8 mouse cellular contexts compared by ENCODE assay signal in the genomic region with DNA sequence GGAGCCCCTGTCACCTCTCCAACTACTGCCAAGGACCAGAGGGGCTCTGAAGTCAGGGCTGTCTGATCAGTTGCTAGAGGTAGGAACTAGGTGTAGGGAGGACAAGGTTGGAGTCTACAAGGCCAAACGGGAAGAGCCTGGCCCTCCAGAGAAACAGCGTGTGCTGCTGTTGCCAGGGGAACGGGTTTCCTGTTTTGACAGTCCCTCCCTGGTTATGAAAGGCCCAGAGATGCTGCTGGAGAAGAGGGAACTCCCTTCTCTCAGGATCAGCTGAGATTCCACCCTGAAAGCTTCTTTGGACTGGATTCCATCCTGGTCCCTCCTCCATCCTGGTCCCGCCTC. TPM values are rescaled to one million over a fixed set of nuclear protein-coding genes. Genes with fewer than 3 reads are reported as not detected.
A peak's percentile ranks its signal among the peaks of the same experiment; 100 is the strongest.
DNase-seq lines count a peak whose midpoint lies in the region; ATAC-seq lines count a peak whose summit lies in the region.

No protein-coding gene starts in this region.

- H3K9me3 ChIP-seq in forebrain, embryonic 12.5 days: no peaks in the 10 kb centered on the region
- no peaks in the 10 kb centered on the region for H3K9me3 ChIP-seq in forebrain, embryonic 15.5 days
- H3K9me3 ChIP-seq in heart, embryonic 10.5 days: no peaks in the 10 kb centered on the region
- no peaks in the 10 kb centered on the region for H3K9me3 ChIP-seq in neural tube, embryonic 15.5 days (replicated peaks)

- ATAC-seq in forebrain, embryonic 12.5 days (ENCODE audit: low FRiP score): no peak
- ATAC-seq in forebrain, embryonic 15.5 days (replicated peaks): no peak
- no peak for ATAC-seq in neural tube, embryonic 15.5 days (ENCODE audit: low FRiP score)

- no peak overlapping the region for H3K4me3 ChIP-seq in forebrain, embryonic 12.5 days (replicated peaks)
- no peak overlapping the region for H3K4me3 ChIP-seq in forebrain, embryonic 15.5 days
- no peak overlapping the region for H3K4me3 ChIP-seq in brown adipose tissue, adult 24 weeks (ENCODE audit: insufficient read depth, low read depth, low read length)
- no peak overlapping the region for H3K4me3 ChIP-seq in heart, embryonic 10.5 days
- H3K4me3 ChIP-seq in neural tube, embryonic 15.5 days (replicated peaks): no peak overlapping the region

- WGBS in forebrain, embryonic 12.5 days: 80% methylated on average over 4 of the region's 4 CpGs
- WGBS in forebrain, embryonic 15.5 days: 68% methylated on average over 4 of the region's 4 CpGs
- WGBS in heart, embryonic 10.5 days: 57% methylated on average over 4 of the region's 4 CpGs
- whole genome bisulfite sequencing in neural tube, embryonic 15.5 days: 73% methylated on average over 4 of the region's 4 CpGs

- peaks cover 38% of the 10 kb centered on the region for H3K36me3 ChIP-seq in forebrain, embryonic 12.5 days (replicated peaks)
- peaks cover 8% of the 10 kb centered on the region; the same call in 1 of the 2 replicates for H3K36me3 ChIP-seq in forebrain, embryonic 15.5 days
- peaks cover 44% of the 10 kb centered on the region for H3K36me3 ChIP-seq in heart, embryonic 10.5 days
- H3K36me3 ChIP-seq in neural tube, embryonic 15.5 days: peaks cover 31% of the 10 kb centered on the region

- peaks cover 10% of the 10 kb centered on the region for H3K4me1 ChIP-seq in forebrain, embryonic 12.5 days
- H3K4me1 ChIP-seq in forebrain, embryonic 15.5 days: peaks cover 5% of the 10 kb centered on the region; the same call in 1 of the 2 replicates
- H3K4me1 ChIP-seq in brown adipose tissue, adult 24 weeks (ENCODE audit: control insufficient read depth, insufficient read depth, insufficient read length, low read length): peaks cover 13% of the 10 kb centered on the region
- peaks cover 17% of the 10 kb centered on the region for H3K4me1 ChIP-seq in heart, embryonic 10.5 days
- no peaks in the 10 kb centered on the region for H3K4me1 ChIP-seq in neural tube, embryonic 15.5 days

- 0 out of 2 replicates have a peak overlapping the region, but pooled peaks have one; percentile 9 for H3K27ac ChIP-seq in forebrain, embryonic 12.5 days
- no peak overlapping the region for H3K27ac ChIP-seq in forebrain, embryonic 15.5 days (replicated peaks)
- H3K27ac ChIP-seq in brown adipose tissue, adult 24 weeks (replicated peaks; ENCODE audit: low read depth, low read length): peak overlapping the region; percentile 82
- H3K27ac ChIP-seq in heart, embryonic 10.5 days: peak overlapping the region; percentile 43; the same call in 1 of the 2 replicates
- H3K27ac ChIP-seq in neural tube, embryonic 15.5 days (replicated peaks): peak overlapping the region; percentile 18

- no peak overlapping the region; the same call in 1 of the 2 replicates for H3K9ac ChIP-seq in forebrain, embryonic 12.5 days
- no peak overlapping the region for H3K9ac ChIP-seq in forebrain, embryonic 15.5 days (replicated peaks)
- H3K9ac ChIP-seq in neural tube, embryonic 15.5 days (replicated peaks): no peak overlapping the region

- no peak overlapping the region for H3K4me2 ChIP-seq in forebrain, embryonic 12.5 days
- no peak overlapping the region for H3K4me2 ChIP-seq in forebrain, embryonic 15.5 days (replicated peaks)
- H3K4me2 ChIP-seq in neural tube, embryonic 15.5 days: no peak overlapping the region

- no peaks in the 10 kb centered on the region for H3K27me3 ChIP-seq in forebrain, embryonic 12.5 days
- H3K27me3 ChIP-seq in forebrain, embryonic 15.5 days: no peaks in the 10 kb centered on the region
- H3K27me3 ChIP-seq in heart, embryonic 10.5 days (ENCODE audit: insufficient read depth, poor library complexity, severe bottlenecking): no peaks in the 10 kb centered on the region
- H3K27me3 ChIP-seq in neural tube, embryonic 15.5 days (replicated peaks): no peaks in the 10 kb centered on the region

- DNase-seq in heart, embryonic 10.5 days (ENCODE audit: low spot score): no peak
- DNase-seq in kidney, postnatal 36 days: peak; percentile 62 to 64
- no peak for DNase-seq in retina, postnatal 1 day
- no peak for DNase-seq in retina, embryonic 14.5 days (ENCODE audit: low spot score)

RNA-seq across cellular contexts. Expression of a gene that starts 13.0 kb away (rescaled TPM):
- 55.0 and 56.0 TPM in 2 replicates for polyA plus RNA-seq in forebrain, embryonic 12.5 days (2016; fragmentation: Nextera tagmentation; extraction: Ambion mirVana)
- 48.2 and 48.7 TPM in 2 replicates for polyA plus RNA-seq in forebrain, embryonic 15.5 days (2015; fragmentation: Nextera tagmentation; extraction: Ambion mirVana)
- 123 and 134 TPM in 2 replicates for polyA plus RNA-seq in brown adipose tissue, adult 24 weeks (2012; ENCODE audit: insufficient read depth, insufficient read length, missing spikeins)
- polyA plus RNA-seq in heart, embryonic 10.5 days (2016; fragmentation: Nextera tagmentation; extraction: Ambion mirVana): 53.3 and 55.2 TPM in 2 replicates
- polyA plus RNA-seq in neural tube, embryonic 15.5 days (2015; fragmentation: Nextera tagmentation; extraction: Ambion mirVana): 58.5 and 58.8 TPM in 2 replicates

RNA-seq across cellular contexts. Expression of a gene that starts 13.0 kb away (rescaled TPM):
- polyA plus RNA-seq in forebrain, embryonic 12.5 days (2016; fragmentation: Nextera tagmentation; extraction: Ambion mirVana): 59.0 and 62.7 TPM in 2 replicates
- polyA plus RNA-seq in forebrain, embryonic 15.5 days (2015; fragmentation: Nextera tagmentation; extraction: Ambion mirVana): 65.1 and 69.1 TPM in 2 replicates
- 16.2 and 18.1 TPM in 2 replicates for polyA plus RNA-seq in brown adipose tissue, adult 24 weeks (2012; ENCODE audit: insufficient read depth, insufficient read length, missing spikeins)
- 43.7 and 47.7 TPM in 2 replicates for polyA plus RNA-seq in heart, embryonic 10.5 days (2016; fragmentation: Nextera tagmentation; extraction: Ambion mirVana)
- 61.5 and 65.2 TPM in 2 replicates for polyA plus RNA-seq in neural tube, embryonic 15.5 days (2015; fragmentation: Nextera tagmentation; extraction: Ambion mirVana)

RNA-seq across cellular contexts. Expression of a gene that starts 32.6 kb away (rescaled TPM):
- 302 and 307 TPM in 2 replicates for polyA plus RNA-seq in forebrain, embryonic 12.5 days (2016; fragmentation: Nextera tagmentation; extraction: Ambion mirVana)
- 430 and 440 TPM in 2 replicates for polyA plus RNA-seq in forebrain, embryonic 15.5 days (2015; fragmentation: Nextera tagmentation; extraction: Ambion mirVana)
- 20.6 and 63.5 TPM in 2 replicates for polyA plus RNA-seq in brown adipose tissue, adult 24 weeks (2012; ENCODE audit: insufficient read depth, insufficient read length, missing spikeins)
- 109 and 116 TPM in 2 replicates for polyA plus RNA-seq in heart, embryonic 10.5 days (2016; fragmentation: Nextera tagmentation; extraction: Ambion mirVana)
- 504 and 568 TPM in 2 replicates for polyA plus RNA-seq in neural tube, embryonic 15.5 days (2015; fragmentation: Nextera tagmentation; extraction: Ambion mirVana)

RNA-seq across cellular contexts. Expression of a gene that starts 48.2 kb away (rescaled TPM):
- polyA plus RNA-seq in forebrain, embryonic 12.5 days (2016; fragmentation: Nextera tagmentation; extraction: Ambion mirVana): 15.4 and 16.7 TPM in 2 replicates
- polyA plus RNA-seq in forebrain, embryonic 15.5 days (2015; fragmentation: Nextera tagmentation; extraction: Ambion mirVana): 10.6 and 12.0 TPM in 2 replicates
- polyA plus RNA-seq in brown adipose tissue, adult 24 weeks (2012; ENCODE audit: insufficient read depth, insufficient read length, missing spikeins): 2.9 and 3.2 TPM in 2 replicates
- 12.7 and 18.9 TPM in 2 replicates for polyA plus RNA-seq in heart, embryonic 10.5 days (2016; fragmentation: Nextera tagmentation; extraction: Ambion mirVana)
- polyA plus RNA-seq in neural tube, embryonic 15.5 days (2015; fragmentation: Nextera tagmentation; extraction: Ambion mirVana): 9.6 and 10.8 TPM in 2 replicates

RNA-seq across cellular contexts. Expression of a gene that starts 54.0 kb away (rescaled TPM):
- 2,395 and 2,485 TPM in 2 replicates for polyA plus RNA-seq in forebrain, embryonic 12.5 days (2016; fragmentation: Nextera tagmentation; extraction: Ambion mirVana)
- polyA plus RNA-seq in forebrain, embryonic 15.5 days (2015; fragmentation: Nextera tagmentation; extraction: Ambion mirVana): 1,536 and 1,584 TPM in 2 replicates
- polyA plus RNA-seq in brown adipose tissue, adult 24 weeks (2012; ENCODE audit: insufficient read depth, insufficient read length, missing spikeins): 20.8 and 30.3 TPM in 2 replicates
- 408 and 575 TPM in 2 replicates for polyA plus RNA-seq in heart, embryonic 10.5 days (2016; fragmentation: Nextera tagmentation; extraction: Ambion mirVana)
- polyA plus RNA-seq in neural tube, embryonic 15.5 days (2015; fragmentation: Nextera tagmentation; extraction: Ambion mirVana): 1,500 and 1,731 TPM in 2 replicates

Comparison
In these comparisons a context has a peak if more than half of its experiments do, and no peak if none do; other contexts are left out.
1. DNase-seq: peak in kidney, postnatal 36 days (2 of 2); none in heart, embryonic 10.5 days (single experiment), retina, postnatal 1 day (single experiment) and retina, embryonic 14.5 days (single experiment).